Comparison of ENCODE assay signal across 8 mouse cellular contexts in the genomic region with DNA sequence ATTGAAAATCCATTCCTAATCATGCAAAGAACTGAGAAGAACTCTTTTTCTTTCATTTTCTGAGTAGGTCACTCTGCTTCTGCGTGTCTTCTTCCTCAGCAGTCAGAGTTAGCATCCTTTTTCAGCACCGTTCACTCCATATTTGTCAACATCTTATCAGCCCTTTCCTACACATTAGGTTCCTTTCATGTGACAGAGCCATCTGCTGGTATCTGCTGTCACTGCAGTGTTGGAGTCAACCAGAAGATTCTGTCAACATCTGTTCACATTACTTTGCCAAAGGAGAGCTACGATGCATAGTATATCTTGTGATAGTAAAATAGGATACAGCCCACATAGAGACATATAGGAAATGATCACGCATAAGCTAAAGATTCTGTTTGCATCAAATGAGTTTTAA.
DNase-seq lines count a peak whose midpoint lies in the region; ATAC-seq lines count a peak whose summit lies in the region.

No protein-coding gene starts in this region.

- H3K9ac ChIP-seq in liver, embryonic 13.5 days = no peak overlapping the region

- H3K9me3 ChIP-seq in liver, embryonic 13.5 days (replicated peaks) = no peaks in the 10 kb centered on the region

- ATAC-seq in erythroid progenitor cell, adult 5-6 weeks (replicated peaks; ENCODE audit: low FRiP score, poor library complexity, severe bottlenecking) = peak; percentile 88
- ATAC-seq in liver, embryonic 13.5 days (ENCODE audit: low read depth) = peak; percentile 69; the same call in 1 of the 2 replicates

- no peak overlapping the region for H3K27ac ChIP-seq in liver, embryonic 13.5 days

- peak; percentile 29 for DNase-seq in urinary bladder, postnatal 14 days (ENCODE audit: low spot score)
- DNase-seq in urinary bladder, adult 2 months (ENCODE audit: low spot score) = no peak
- DNase-seq in brain, embryonic 18.5 days (ENCODE audit: low read depth, low spot score) = peak; percentile 34
- DNase-seq in kidney, postnatal 14 days = peak; percentile 27
- peak; percentile 16 for DNase-seq in liver, embryonic 13.5 days
- peak; percentile 68 to 79 for DNase-seq in right cerebral cortex, postnatal 10 days (ENCODE audit: low spot score in 2 of 2)
- no peak for DNase-seq in gastrocnemius, postnatal 25 days

- H3K27me3 ChIP-seq in liver, embryonic 13.5 days = no peaks in the 10 kb centered on the region

- peaks cover 7% of the 10 kb centered on the region for H3K4me1 ChIP-seq in liver, embryonic 13.5 days (replicated peaks)

- no peak overlapping the region for H3K4me2 ChIP-seq in liver, embryonic 13.5 days

- no peak overlapping the region for H3K4me3 ChIP-seq in liver, embryonic 13.5 days (replicated peaks)

- H3K36me3 ChIP-seq in liver, embryonic 13.5 days = no peaks in the 10 kb centered on the region

- WGBS in liver, embryonic 13.5 days (ENCODE audit: insufficient replicate concordance) = 25% methylated on average over 4 of the region's 4 CpGs

Comparison
In these comparisons a context has a peak if more than half of its experiments do, and no peak if none do; other contexts are left out.
1. DNase-seq: peak in urinary bladder, postnatal 14 days (single experiment), brain, embryonic 18.5 days (single experiment), kidney, postnatal 14 days (single experiment), liver, embryonic 13.5 days (single experiment) and right cerebral cortex, postnatal 10 days (2 of 2); none in urinary bladder, adult 2 months (single experiment) and gastrocnemius, postnatal 25 days (single experiment).